Mouse (Mus musculus): Measurements from ENCODE around the gene Tpst2. TPM values are rescaled to one million over a fixed set of nuclear protein-coding genes. Genes with fewer than 3 reads are reported as not detected.

Tpst2 gene
- 53.2 and 57.7 TPM in 2 replicates for polyA plus RNA-seq (2014; fragmentation: Nextera tagmentation; extraction: Ambion mirVana)

DNA sequence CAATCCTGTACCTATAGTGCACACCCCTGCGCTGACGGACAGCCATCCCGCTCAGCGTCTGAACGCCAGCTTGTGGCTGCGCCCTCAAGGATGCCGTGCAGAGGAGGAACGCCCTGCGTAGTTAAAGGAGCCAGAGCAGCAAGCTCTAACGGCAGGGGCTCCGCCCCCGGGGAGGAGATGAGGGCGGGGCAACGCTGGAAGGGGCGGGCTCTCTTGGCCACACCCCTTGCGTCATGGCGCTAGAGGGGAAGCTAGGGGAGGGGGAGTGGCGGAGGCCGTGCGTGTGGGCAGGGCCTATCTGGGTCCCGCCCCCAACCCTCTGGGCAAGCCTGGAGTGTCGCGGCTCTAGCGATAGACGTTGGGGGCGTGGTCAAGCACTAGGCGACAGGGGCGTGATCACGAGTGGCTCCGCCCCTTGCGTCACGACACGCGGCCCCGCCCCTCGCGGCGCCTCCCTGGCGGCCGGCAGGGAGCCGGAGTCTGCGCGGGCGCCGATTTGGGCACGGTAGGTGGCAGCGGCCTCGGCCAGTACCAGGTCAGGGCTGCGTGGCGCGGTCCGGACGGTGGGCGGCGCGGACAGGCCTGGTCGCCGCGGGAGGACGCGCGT is at the start of gene Tpst2:
TSS of gene Tpst2 (plus strand) at position 425 of the 607 bp plus-strand sequence.
- Histone ChIP-seq H3K27ac (ENCODE audit: low read depth) (peak within 1 kb of the TSS; percentile 72), H3K4me3 (ENCODE audit: low read depth, low read length) (peak within 1 kb of the TSS; percentile 77), H3K9ac (peak within 1 kb of the TSS; percentile 75), H3K9me3 (ENCODE audit: low read depth, low read length) (no peaks in the 10 kb centered on the region), H3K36me3 (ENCODE audit: insufficient read depth) (no peaks in the 10 kb centered on the region), H3K4me1 (ENCODE audit: insufficient read depth) (peaks cover 8% of the 10 kb centered on the region), H3K27me3 (ENCODE audit: insufficient read depth, low read length) (0 out of 2 replicates have a peak, but pooled peaks cover under 1% of the 10 kb centered on the region), H3K4me2 (peak within 1 kb of the TSS; percentile 84)
- TF ChIP-seq CTCF (IDR thresholded peaks at IDR 0.05; ENCODE audit: low read depth): peak; percentile 2; the same call in 1 of the 2 replicates
- peak; percentile 96 for ATAC-seq (ENCODE audit: insufficient read depth)
- peak; percentile 100 for DNase-seq
- under 1% methylated on average over 48 of the region's 62 CpGs for WGBS

DNA sequence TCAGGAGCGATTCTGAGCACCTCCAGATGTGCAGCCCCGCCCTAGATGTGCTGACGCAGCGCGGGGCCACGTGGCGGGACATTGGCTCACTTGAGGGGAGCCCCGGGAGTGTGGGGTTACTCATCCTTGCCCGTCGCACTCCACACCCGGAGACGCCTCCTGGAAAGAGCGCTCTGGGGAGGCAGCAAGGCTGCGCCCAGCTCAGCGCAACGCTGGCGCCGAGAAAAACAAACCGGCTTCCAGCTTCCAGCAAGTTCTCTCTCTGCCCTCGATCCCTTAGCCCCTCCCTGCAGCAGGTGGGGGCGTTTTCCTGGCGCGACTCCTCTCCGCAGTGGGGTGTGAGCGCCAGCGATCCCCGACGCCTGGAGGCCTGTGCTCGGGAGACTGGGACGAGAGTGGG is 49.1 kb upstream of the Tpst2 start:
- Histone ChIP-seq H3K4me2 (peak overlapping the region; percentile 57), H3K4me1 (ENCODE audit: insufficient read depth) (no peaks in the 10 kb centered on the region), H3K9me3 (ENCODE audit: low read depth, low read length) (no peaks in the 10 kb centered on the region), H3K9ac (peak overlapping the region; percentile 32; the same call in 1 of the 2 replicates), H3K36me3 (ENCODE audit: insufficient read depth) (no peaks in the 10 kb centered on the region), H3K4me3 (ENCODE audit: low read depth, low read length) (peak overlapping the region; percentile 31), H3K27ac (ENCODE audit: low read depth) (no peak overlapping the region), H3K27me3 (ENCODE audit: insufficient read depth, low read length) (peaks cover 54% of the 10 kb centered on the region)
- ATAC-seq (ENCODE audit: insufficient read depth) (peak; percentile 33; the same call in 1 of the 2 replicates), DNase-seq (no peak)
- 1% methylated on average over 30 of the region's 30 CpGs for WGBS
- no peak for TF ChIP-seq CTCF (IDR thresholded peaks at IDR 0.05; ENCODE audit: low read depth)

DNA sequence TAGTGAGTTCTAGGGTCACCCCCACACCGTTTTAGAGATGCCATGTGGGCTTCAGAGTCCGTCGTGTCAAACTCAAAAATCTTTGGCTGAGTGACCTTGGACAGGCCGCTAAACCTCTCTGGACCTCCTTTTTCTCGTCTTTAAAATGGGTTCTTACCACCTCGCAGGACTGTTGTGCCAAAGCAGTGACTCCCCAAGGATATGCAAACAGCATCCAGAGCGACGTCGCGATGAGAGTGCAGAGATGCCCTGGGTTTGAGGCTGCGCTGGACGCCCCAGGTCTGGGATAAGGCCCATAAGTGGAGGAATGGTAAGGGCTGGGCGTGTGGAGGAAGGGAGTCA is 48.6 kb upstream of the Tpst2 start:
- H3K4me2 ChIP-seq: peak overlapping the region; percentile 61
- 3% methylated on average over 13 of the region's 13 CpGs for WGBS
- H3K27ac ChIP-seq (ENCODE audit: low read depth): no peak overlapping the region
- no peaks in the 10 kb centered on the region for H3K9me3 ChIP-seq (ENCODE audit: low read depth, low read length)
- peaks cover 54% of the 10 kb centered on the region for H3K27me3 ChIP-seq (ENCODE audit: insufficient read depth, low read length)
- H3K4me3 ChIP-seq (ENCODE audit: low read depth, low read length): peak overlapping the region; percentile 31; the same call in 1 of the 2 replicates
- no peak for DNase-seq
- no peaks in the 10 kb centered on the region for H3K36me3 ChIP-seq (ENCODE audit: insufficient read depth)
- H3K4me1 ChIP-seq (ENCODE audit: insufficient read depth): no peaks in the 10 kb centered on the region
- no peak overlapping the region for H3K9ac ChIP-seq
- ATAC-seq (ENCODE audit: insufficient read depth): no peak
- TF ChIP-seq CTCF (IDR thresholded peaks at IDR 0.05; ENCODE audit: low read depth): no peak

DNA sequence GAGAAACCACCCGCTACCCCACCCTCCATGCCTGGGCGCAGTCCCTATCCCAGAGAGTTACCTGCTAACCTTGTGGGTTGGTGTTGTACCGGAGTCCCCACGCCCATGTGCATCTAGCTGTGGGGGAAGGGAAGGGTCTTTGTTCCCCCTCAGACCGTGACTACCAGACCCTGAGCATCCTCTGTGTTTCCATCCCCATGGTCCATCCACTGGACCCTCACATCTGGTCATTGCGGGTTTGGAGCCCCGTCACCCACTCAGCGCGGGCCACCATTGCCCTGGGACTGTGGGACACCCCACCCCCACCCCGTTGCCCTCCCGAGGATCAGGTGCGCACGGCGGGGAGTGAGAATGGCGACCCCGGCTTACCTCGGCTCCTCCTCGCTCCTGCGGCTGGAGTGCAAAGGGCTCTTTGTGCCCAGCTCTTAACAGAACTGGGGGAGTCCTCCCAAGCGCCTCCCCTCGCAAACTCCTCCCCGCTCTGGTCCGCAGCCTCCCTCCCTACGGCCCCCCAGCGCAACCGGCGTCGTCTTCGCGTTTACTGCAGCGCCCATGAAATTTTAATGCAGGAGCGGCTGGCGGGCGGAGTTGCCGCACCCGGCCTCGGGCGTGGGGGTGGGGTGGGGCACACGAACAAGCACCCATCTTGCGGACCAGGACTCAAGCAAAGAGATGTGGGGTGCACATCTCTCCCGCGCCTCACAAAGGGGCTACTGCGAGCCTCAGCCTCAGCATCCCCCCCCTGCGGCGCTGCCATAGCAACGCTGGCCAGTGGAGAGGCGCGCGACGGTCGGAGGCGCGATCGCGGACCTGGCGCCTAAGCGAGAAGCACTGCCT is 48.0 kb upstream of the Tpst2 start:
- no peaks in the 10 kb centered on the region for H3K4me1 ChIP-seq (ENCODE audit: insufficient read depth)
- H3K27me3 ChIP-seq (ENCODE audit: insufficient read depth, low read length): peaks cover 54% of the 10 kb centered on the region
- H3K36me3 ChIP-seq (ENCODE audit: insufficient read depth): no peaks in the 10 kb centered on the region
- no peak for TF ChIP-seq CTCF (IDR thresholded peaks at IDR 0.05; ENCODE audit: low read depth)
- WGBS: under 1% methylated on average over 57 of the region's 57 CpGs
- ATAC-seq (ENCODE audit: insufficient read depth): peak; percentile 45; the same call in 1 of the 2 replicates
- H3K9me3 ChIP-seq (ENCODE audit: low read depth, low read length): no peaks in the 10 kb centered on the region
- peak; percentile 42 for DNase-seq
- peak overlapping the region; percentile 61 for H3K4me2 ChIP-seq
- peak overlapping the region; percentile 31 for H3K4me3 ChIP-seq (ENCODE audit: low read depth, low read length)
- peak overlapping the region; percentile 13; the same call in 1 of the 2 replicates for H3K9ac ChIP-seq
- H3K27ac ChIP-seq (ENCODE audit: low read depth): no peak overlapping the region

DNA sequence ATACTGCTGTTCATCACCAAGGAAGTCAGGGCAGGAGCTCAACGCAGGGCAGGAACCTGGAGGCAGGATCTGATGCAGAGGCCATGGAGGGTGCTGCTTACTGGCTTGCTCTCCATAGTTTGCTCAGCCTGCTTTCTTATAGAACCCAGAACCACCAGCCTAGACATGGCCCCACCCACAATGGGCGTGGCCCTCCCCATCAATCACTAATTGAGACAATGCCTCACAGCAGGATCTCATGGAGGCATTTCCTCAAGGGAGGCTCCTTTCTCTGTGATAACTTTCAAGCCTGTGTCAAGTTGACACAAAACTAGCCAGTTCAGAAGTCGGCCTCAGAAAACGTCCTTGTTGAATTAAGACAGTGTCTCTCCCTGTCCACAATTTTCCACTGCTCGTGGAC is 40.7 kb upstream of the Tpst2 start:
- DNase-seq (no peak), ATAC-seq (ENCODE audit: insufficient read depth) (no peak)
- no peak for TF ChIP-seq CTCF (IDR thresholded peaks at IDR 0.05; ENCODE audit: low read depth)
- Histone ChIP-seq H3K4me3 (ENCODE audit: low read depth, low read length) (no peak overlapping the region), H3K27ac (ENCODE audit: low read depth) (no peak overlapping the region), H3K27me3 (ENCODE audit: insufficient read depth, low read length) (peaks cover 3% of the 10 kb centered on the region; the same call in 1 of the 2 replicates), H3K36me3 (ENCODE audit: insufficient read depth) (no peaks in the 10 kb centered on the region), H3K4me1 (ENCODE audit: insufficient read depth) (no peaks in the 10 kb centered on the region), H3K9me3 (ENCODE audit: low read depth, low read length) (no peaks in the 10 kb centered on the region), H3K4me2 (no peak overlapping the region), H3K9ac (no peak overlapping the region)
- WGBS: 62% methylated on average over 5 of the region's 5 CpGs

DNA sequence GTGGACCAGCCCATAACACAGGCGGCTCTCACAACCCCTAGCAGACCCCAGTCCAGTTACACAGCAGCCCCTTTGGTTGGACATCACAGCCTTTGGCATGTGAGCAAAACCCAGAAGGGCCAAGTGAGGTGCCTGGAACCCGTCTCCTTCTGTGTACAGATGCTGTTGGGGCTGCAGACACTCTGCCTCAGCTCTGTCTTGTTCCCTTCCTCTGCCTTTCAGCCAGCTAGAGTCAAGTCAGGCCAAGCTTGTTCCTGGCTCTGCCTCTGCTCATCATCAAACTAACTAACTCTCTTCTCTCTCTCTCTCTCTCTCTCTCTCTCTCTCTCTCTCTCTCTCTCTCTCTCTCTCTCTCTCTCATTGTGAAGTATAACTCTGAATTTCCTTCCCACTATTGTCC is 39.9 kb upstream of the Tpst2 start:
- TF ChIP-seq CTCF (IDR thresholded peaks at IDR 0.05; ENCODE audit: low read depth): no peak
- WGBS: 60% methylated on average over 2 of the region's 2 CpGs
- Histone ChIP-seq H3K27me3 (ENCODE audit: insufficient read depth, low read length) (peaks cover under 1% of the 10 kb centered on the region; the same call in 1 of the 2 replicates), H3K4me2 (no peak overlapping the region), H3K36me3 (ENCODE audit: insufficient read depth) (no peaks in the 10 kb centered on the region), H3K27ac (ENCODE audit: low read depth) (no peak overlapping the region), H3K9me3 (ENCODE audit: low read depth, low read length) (no peaks in the 10 kb centered on the region), H3K4me3 (ENCODE audit: low read depth, low read length) (no peak overlapping the region), H3K4me1 (ENCODE audit: insufficient read depth) (no peaks in the 10 kb centered on the region), H3K9ac (no peak overlapping the region)
- ATAC-seq (ENCODE audit: insufficient read depth): no peak
- no peak for DNase-seq

DNA sequence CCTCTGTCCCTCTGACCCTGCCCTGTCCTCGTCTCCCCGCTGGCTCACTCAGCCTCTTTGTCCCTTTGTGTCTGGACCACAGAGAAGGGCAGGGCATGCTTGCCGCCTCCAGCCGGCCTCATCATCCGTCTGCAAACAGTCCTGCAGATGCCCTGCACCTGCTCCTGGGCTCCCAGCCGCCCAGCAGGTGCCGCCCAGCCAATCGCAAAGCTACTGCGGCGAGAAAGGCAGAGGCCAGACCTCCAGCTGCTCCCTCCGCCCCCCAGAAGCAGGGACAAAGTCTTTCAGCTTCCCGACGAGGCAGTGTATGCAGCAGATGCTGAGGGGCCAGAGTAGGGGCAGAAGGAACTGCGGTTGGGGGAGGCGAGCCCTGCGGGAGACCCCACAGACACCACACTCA is 39.1 kb upstream of the Tpst2 start:
- Histone ChIP-seq H3K9me3 (ENCODE audit: low read depth, low read length) (no peaks in the 10 kb centered on the region), H3K27me3 (ENCODE audit: insufficient read depth, low read length) (no peaks in the 10 kb centered on the region; the same call in 1 of the 2 replicates), H3K27ac (ENCODE audit: low read depth) (no peak overlapping the region), H3K4me3 (ENCODE audit: low read depth, low read length) (no peak overlapping the region), H3K9ac (peak overlapping the region; percentile 14), H3K4me2 (peak overlapping the region; percentile 15; the same call in 1 of the 2 replicates), H3K4me1 (ENCODE audit: insufficient read depth) (no peaks in the 10 kb centered on the region), H3K36me3 (ENCODE audit: insufficient read depth) (no peaks in the 10 kb centered on the region)
- no peak for TF ChIP-seq CTCF (IDR thresholded peaks at IDR 0.05; ENCODE audit: low read depth)
- DNase-seq: peak; percentile 27
- no peak for ATAC-seq (ENCODE audit: insufficient read depth)
- 3% methylated on average over 16 of the region's 16 CpGs for WGBS

Measured in lung, embryonic 14.5 days (tissue).